Mouse (Mus musculus): ENCODE measurements around the gene Cd68. TPM values are rescaled to one million over a fixed set of nuclear protein-coding genes. Genes with fewer than 3 reads are reported as not detected.

Gene Cd68
- polyA plus RNA-seq, 1 experiment from 2014 or later = 13.3 TPM

GRCm38 (mm10) chr11:69680136-69680855, 14.3 kb upstream of the Cd68 start:
- Histone ChIP-seq H3K27ac (no peak overlapping the region), H3K9ac (peak overlapping the region; percentile 84; the same call in 1 of the 2 replicates), H3K9me3 (no peaks in the 10 kb centered on the region), H3K4me2 (replicated peaks) (peak overlapping the region; percentile 75), H3K27me3 (replicated peaks) (no peaks in the 10 kb centered on the region), H3K4me1 (replicated peaks) (peaks cover 12% of the 10 kb centered on the region), H3K4me3 (replicated peaks) (peak overlapping the region; percentile 59; the same call in 1 of the 2 replicates), H3K36me3 (peaks cover 18% of the 10 kb centered on the region)
- 91% methylated on average over 30 of the region's 30 CpGs for WGBS
- ATAC-seq = no peak

GRCm38 (mm10) chr11:69679144-69679543, 13.2 kb upstream of the Cd68 start:
- no peak for ATAC-seq
- no peak overlapping the region for H3K4me2 ChIP-seq (replicated peaks)
- H3K36me3 ChIP-seq = peaks cover 24% of the 10 kb centered on the region

GRCm38 (mm10) chr11:69672211-69672706, 6.3 kb upstream of the Cd68 start, which contains the start of gene Eif4a1:
TSS of gene Eif4a1 (minus strand) at chr11:69672423.
- peaks cover 12% of the 10 kb centered on the region for H3K4me1 ChIP-seq (replicated peaks)
- ATAC-seq = peak; percentile 98
- peak within 1 kb of the TSS; percentile 56 for H3K4me2 ChIP-seq (replicated peaks)
- peak within 1 kb of the TSS; percentile 89 for H3K27ac ChIP-seq
- H3K9me3 ChIP-seq = no peaks in the 10 kb centered on the region
- H3K36me3 ChIP-seq = peaks cover 40% of the 10 kb centered on the region
- under 1% methylated on average over 36 of the region's 36 CpGs for WGBS
- H3K27me3 ChIP-seq (replicated peaks) = no peaks in the 10 kb centered on the region
- H3K9ac ChIP-seq = peak within 1 kb of the TSS; percentile 97
- H3K4me3 ChIP-seq (replicated peaks) = peak within 1 kb of the TSS; percentile 77

More at GRCm38 (mm10) chr11:69679144-69679543, 13.2 kb upstream of the Cd68 start:
- H3K9ac ChIP-seq = no peak overlapping the region
- no peak overlapping the region for H3K27ac ChIP-seq
- H3K4me3 ChIP-seq (replicated peaks) = no peak overlapping the region
- H3K4me1 ChIP-seq (replicated peaks) = peaks cover 11% of the 10 kb centered on the region
- WGBS = 100% methylated on average over 2 of the region's 2 CpGs
- no peaks in the 10 kb centered on the region for H3K27me3 ChIP-seq (replicated peaks)
- H3K9me3 ChIP-seq = no peaks in the 10 kb centered on the region

- Histone ChIP-seq H3K4me2 (replicated peaks) (no peak overlapping the region; the same call in 1 of the 2 replicates), H3K4me3 (replicated peaks) (peak overlapping the region; percentile 77), H3K27me3 (replicated peaks) (no peaks in the 10 kb centered on the region), H3K9me3 (no peaks in the 10 kb centered on the region), H3K27ac (peak overlapping the region; percentile 89), H3K4me1 (replicated peaks) (peaks cover 12% of the 10 kb centered on the region), H3K9ac (peak overlapping the region; percentile 97), H3K36me3 (peaks cover 41% of the 10 kb centered on the region)
- WGBS = under 1% methylated on average over 43 of the region's 43 CpGs
- peak; percentile 14 for ATAC-seq
These were observed 5.8 kb upstream of the Cd68 start for GRCm38 (mm10) chr11:69671726-69672124.

- Histone ChIP-seq H3K36me3 (peaks cover 41% of the 10 kb centered on the region), H3K27ac (peak overlapping the region; percentile 89), H3K9ac (peak overlapping the region; percentile 97), H3K27me3 (replicated peaks) (no peaks in the 10 kb centered on the region), H3K4me3 (replicated peaks) (peak overlapping the region; percentile 77), H3K4me1 (replicated peaks) (peaks cover 12% of the 10 kb centered on the region), H3K4me2 (replicated peaks) (peak overlapping the region; percentile 56), H3K9me3 (no peaks in the 10 kb centered on the region)
- WGBS = under 1% methylated on average over 61 of the region's 61 CpGs
- peak; percentile 79 for ATAC-seq
These were observed 5.1 kb upstream of the Cd68 start for GRCm38 (mm10) chr11:69670786-69671725.

- no peak overlapping the region for H3K4me3 ChIP-seq (replicated peaks)
- H3K9ac ChIP-seq = no peak overlapping the region
- no peak overlapping the region for H3K4me2 ChIP-seq (replicated peaks)
- no peak for ATAC-seq
- no peaks in the 10 kb centered on the region for H3K27me3 ChIP-seq (replicated peaks)
- peaks cover 16% of the 10 kb centered on the region for H3K4me1 ChIP-seq (replicated peaks)
- H3K36me3 ChIP-seq = peaks cover 32% of the 10 kb centered on the region
- WGBS = 83% methylated on average over 3 of the region's 3 CpGs
- H3K27ac ChIP-seq = peak overlapping the region; percentile 42; the same call in 1 of the 2 replicates
- H3K9me3 ChIP-seq = no peaks in the 10 kb centered on the region
These were observed 682 bp upstream of the Cd68 start for GRCm38 (mm10) chr11:69666665-69667005.

GRCm38 (mm10) chr11:69665457-69665960, 444 bp downstream of the Cd68 start:
- no peaks in the 10 kb centered on the region for H3K9me3 ChIP-seq
- H3K27ac ChIP-seq = peak overlapping the region; percentile 42; the same call in 1 of the 2 replicates
- H3K27me3 ChIP-seq (replicated peaks) = no peaks in the 10 kb centered on the region
- no peak for ATAC-seq
- H3K4me2 ChIP-seq (replicated peaks) = 0 out of 2 replicates have a peak overlapping the region, but pooled peaks have one; percentile 3
- H3K36me3 ChIP-seq = peaks cover 32% of the 10 kb centered on the region
- H3K4me1 ChIP-seq (replicated peaks) = peaks cover 20% of the 10 kb centered on the region
- no peak overlapping the region for H3K4me3 ChIP-seq (replicated peaks)
- 67% methylated on average over 9 of the region's 9 CpGs for WGBS
- no peak overlapping the region for H3K9ac ChIP-seq

- Histone ChIP-seq H3K4me1 (replicated peaks) (peaks cover 18% of the 10 kb centered on the region), H3K36me3 (peaks cover 30% of the 10 kb centered on the region), H3K4me2 (replicated peaks) (no peak overlapping the region), H3K9ac (no peak overlapping the region), H3K27me3 (replicated peaks) (no peaks in the 10 kb centered on the region), H3K9me3 (no peaks in the 10 kb centered on the region), H3K4me3 (replicated peaks) (no peak overlapping the region), H3K27ac (no peak overlapping the region)
- WGBS = 87% methylated on average over 7 of the region's 7 CpGs
- ATAC-seq = no peak
These were observed 1.1 kb downstream of the Cd68 start for GRCm38 (mm10) chr11:69664841-69665240.

- peaks cover 10% of the 10 kb centered on the region for H3K4me1 ChIP-seq (replicated peaks)
- H3K4me3 ChIP-seq (replicated peaks) = no peak overlapping the region
- no peak overlapping the region for H3K4me2 ChIP-seq (replicated peaks)
- 84% methylated on average over 6 of the region's 6 CpGs for WGBS
- no peak for ATAC-seq
- H3K27ac ChIP-seq = no peak overlapping the region
- H3K9me3 ChIP-seq = no peaks in the 10 kb centered on the region
- no peak overlapping the region for H3K9ac ChIP-seq
- H3K36me3 ChIP-seq = peaks cover 23% of the 10 kb centered on the region
- H3K27me3 ChIP-seq (replicated peaks) = no peaks in the 10 kb centered on the region
These were observed 2.2 kb downstream of the Cd68 start for GRCm38 (mm10) chr11:69663795-69664194.

- 66% methylated on average over 13 of the region's 13 CpGs for WGBS
- Histone ChIP-seq H3K9me3 (no peaks in the 10 kb centered on the region), H3K36me3 (peaks cover 20% of the 10 kb centered on the region), H3K9ac (peak overlapping the region; percentile 44), H3K4me2 (replicated peaks) (peak overlapping the region; percentile 60), H3K4me1 (replicated peaks) (peaks cover 10% of the 10 kb centered on the region), H3K27ac (peak overlapping the region; percentile 96), H3K4me3 (replicated peaks) (peak overlapping the region; percentile 39), H3K27me3 (replicated peaks) (no peaks in the 10 kb centered on the region)
- peak; percentile 17; the same call in 1 of the 2 replicates for ATAC-seq
These were observed 2.8 kb downstream of the Cd68 start for GRCm38 (mm10) chr11:69662967-69663671.

GRCm38 (mm10) chr11:69662213-69662966, 3.6 kb downstream of the Cd68 start, which contains the start of gene Mpdu1:
TSS of gene Mpdu1 (minus strand) at chr11:69662642.
- peaks cover 21% of the 10 kb centered on the region for H3K36me3 ChIP-seq
- H3K4me1 ChIP-seq (replicated peaks) = peaks cover 10% of the 10 kb centered on the region
- ATAC-seq = peak; percentile 96
- H3K4me2 ChIP-seq (replicated peaks) = peak within 1 kb of the TSS; percentile 60
- H3K9ac ChIP-seq = peak within 1 kb of the TSS; percentile 44
- H3K4me3 ChIP-seq (replicated peaks) = peak within 1 kb of the TSS; percentile 39
- H3K9me3 ChIP-seq = no peaks in the 10 kb centered on the region
- no peaks in the 10 kb centered on the region for H3K27me3 ChIP-seq (replicated peaks)
- WGBS = under 1% methylated on average over 48 of the region's 48 CpGs
- H3K27ac ChIP-seq = peak within 1 kb of the TSS; percentile 96
